11 mouse cellular contexts compared by ENCODE assay signal in genomic region chr13:100831123-100831522, GRCm38 (mm10). TPM values are rescaled to one million over a fixed set of nuclear protein-coding genes. Genes with fewer than 3 reads are reported as not detected.
DNase-seq lines count a peak whose midpoint lies in the region; ATAC-seq and TF ChIP-seq lines count a peak whose summit lies in the region.
"Had no signal": no experiment of that assay in that cellular context is flagged by ENCODE, and none has a peak within 500 bp of the region (broad histone marks: within the 10 kb centered on the region; RNA-seq: fewer than 3 reads in every experiment).

No protein-coding gene starts in this region.

- no peaks in the 10 kb centered on the region for H3K9me3 ChIP-seq in forebrain, embryonic 15.5 days
- H3K9me3 ChIP-seq in liver, embryonic 14.5 days (ENCODE audit: control insufficient read depth, low read length) = no peaks in the 10 kb centered on the region

- peaks cover 6% of the 10 kb centered on the region; the same call in 1 of the 2 replicates for H3K4me1 ChIP-seq in cerebellum, adult 2 months (ENCODE audit: control insufficient read depth, insufficient read depth, low read length)
- peaks cover 23% of the 10 kb centered on the region for H3K4me1 ChIP-seq in forebrain, embryonic 15.5 days
- peaks cover 10 to 14% of the 10 kb centered on the region in 2 experiments for H3K4me1 ChIP-seq in liver, embryonic 14.5 days (replicated peaks; ENCODE audit: control insufficient read depth in 2 of 2, insufficient read depth in 2 of 2, low read length in 1 of 2)
- no peaks in the 10 kb centered on the region; the same call in 1 of the 2 replicates for H3K4me1 ChIP-seq in thymus, adult 2 months (replicated peaks; ENCODE audit: control insufficient read depth, insufficient read depth, low read length)

- 76% methylated on average over 6 of the region's 6 CpGs for WGBS in cerebellum, adult 2 months
- 86% methylated on average over 6 of the region's 6 CpGs for WGBS in forebrain, embryonic 15.5 days
- 65% methylated on average over 6 of the region's 6 CpGs for WGBS in liver, embryonic 14.5 days (ENCODE audit: insufficient replicate concordance)
- 90% methylated on average over 6 of the region's 6 CpGs for whole genome bisulfite sequencing in thymus, adult 2 months

- H3K9ac ChIP-seq in forebrain, embryonic 15.5 days (replicated peaks) = no peak overlapping the region
- peak overlapping the region; percentile 98 for H3K9ac ChIP-seq in liver, embryonic 14.5 days (replicated peaks)

- H3K27me3 ChIP-seq in cerebellum, adult 2 months (ENCODE audit: control insufficient read depth, insufficient read depth, low read length) = no peaks in the 10 kb centered on the region
- no peaks in the 10 kb centered on the region for H3K27me3 ChIP-seq in forebrain, embryonic 15.5 days
- H3K27me3 ChIP-seq in liver, embryonic 14.5 days (ENCODE audit: control insufficient read depth, insufficient read depth, low read length) = no peaks in the 10 kb centered on the region
- H3K27me3 ChIP-seq in thymus, adult 2 months (ENCODE audit: control insufficient read depth, insufficient read depth, low read length) = no peaks in the 10 kb centered on the region

- TF ChIP-seq EP300 in liver, embryonic 14.5 days (IDR thresholded peaks at IDR 0.05; ENCODE audit: low read depth) = no peak

- H3K36me3 ChIP-seq in forebrain, embryonic 15.5 days = peaks cover 11% of the 10 kb centered on the region
- H3K36me3 ChIP-seq in liver, embryonic 14.5 days (replicated peaks; ENCODE audit: control insufficient read depth, insufficient read depth, low read depth) = peaks cover 9% of the 10 kb centered on the region
- peaks cover 17% of the 10 kb centered on the region for H3K36me3 ChIP-seq in thymus, adult 2 months (ENCODE audit: control insufficient read depth, insufficient read depth, low read length)

- H3K27ac ChIP-seq in cerebellum, adult 2 months (ENCODE audit: insufficient read depth, low read length) = no peak overlapping the region; the same call in 1 of the 2 replicates
- no peak overlapping the region for H3K27ac ChIP-seq in layer of hippocampus, adult 2 months
- no peak overlapping the region for H3K27ac ChIP-seq in forebrain, embryonic 15.5 days (replicated peaks)
- no peak overlapping the region for H3K27ac ChIP-seq in liver, embryonic 14.5 days
- H3K27ac ChIP-seq in thymus, adult 2 months (ENCODE audit: control insufficient read depth, insufficient read depth, low read length) = no peak overlapping the region

- no peak for TF ChIP-seq POLR2A in cerebellum, adult 2 months (IDR thresholded peaks at IDR 0.05; ENCODE audit: borderline replicate concordance, insufficient read depth, low read length)
- no peak for TF ChIP-seq POLR2A in thymus, adult 2 months (IDR thresholded peaks at IDR 0.05; ENCODE audit: control insufficient read depth, extremely low read depth, insufficient read depth, low read length, poor library complexity)

- TF ChIP-seq CTCF in cerebellum, adult 2 months (IDR thresholded peaks at IDR 0.05; ENCODE audit: borderline replicate concordance, insufficient read depth, low read depth, low read length) = no peak
- TF ChIP-seq CTCF in layer of hippocampus, adult 2 months (conservative IDR thresholded peaks at IDR 0.05) = no peak
- no peak for TF ChIP-seq CTCF in liver, embryonic 14.5 days (IDR thresholded peaks at IDR 0.05; ENCODE audit: low read depth)
- TF ChIP-seq CTCF in thymus, adult 2 months (IDR thresholded peaks at IDR 0.05; ENCODE audit: borderline replicate concordance, control insufficient read depth, extremely low read depth, insufficient read depth, low read length, poor library complexity) = no peak

- H3K4me2 ChIP-seq in forebrain, embryonic 15.5 days (replicated peaks) = 0 out of 2 replicates have a peak overlapping the region, but pooled peaks have one; percentile 89
- peak overlapping the region; percentile 88 for H3K4me2 ChIP-seq in liver, embryonic 14.5 days (ENCODE audit: low read depth)

- no peak for DNase-seq in cerebellum, adult 2 months
- DNase-seq in cerebellum, adult 8-10 months = no peak
- DNase-seq in layer of hippocampus, adult 2 months (ENCODE audit: low spot score in 2 of 2) = no peak
- DNase-seq in layer of hippocampus, postnatal 25 days (ENCODE audit: extremely low spot score in 1 of 2, low spot score in 1 of 2) = no peak
- no peak for DNase-seq in liver, embryonic 14.5 days (ENCODE audit: low read depth in 3 of 3, low spot score in 3 of 3)
- DNase-seq in thymus, adult 2 months = no peak
- no peak for DNase-seq in thymus, postnatal 10 days (ENCODE audit: low spot score in 2 of 2)
- DNase-seq: cerebellum, adult 11 months; lung, adult 18-20 months; thymus, postnatal 36 days had no signal

- no peak for ATAC-seq in forebrain, embryonic 15.5 days (replicated peaks)
- ATAC-seq in liver, embryonic 14.5 days (ENCODE audit: insufficient read depth) = no peak

- H3K4me3 ChIP-seq in cerebellum, adult 2 months (replicated peaks; ENCODE audit: insufficient read depth, low read depth, low read length) = peak overlapping the region; percentile 8
- H3K4me3 ChIP-seq in layer of hippocampus, adult 2 months = peak overlapping the region; percentile 84; the same call in 1 of the 2 replicates
- H3K4me3 ChIP-seq in forebrain, embryonic 15.5 days = no peak overlapping the region
- peak overlapping the region in 1 of 2 experiments; percentile 100; a peak in 2 of 4 replicates for H3K4me3 ChIP-seq in liver, embryonic 14.5 days (ENCODE audit: insufficient read depth in 1 of 2, low read depth in 2 of 2, low read length in 2 of 2)
- no peak overlapping the region for H3K4me3 ChIP-seq in thymus, adult 2 months (ENCODE audit: control insufficient read depth, insufficient read depth, low read length)

RNA-seq across cellular contexts. Expression of gene Slc30a5, which starts 2.1 kb away (rescaled TPM):
- polyA plus RNA-seq in cerebellum, adult 2 months (2012; rRNA removed) = 42.7 and 44.0 TPM in 2 replicates
- 10 to 100 TPM; 34.8 to 37.4 TPM for total RNA-seq in layer of hippocampus, adult 2 months (2021)
- total RNA-seq in layer of hippocampus, postnatal 25 days (2021) = 10 to 100 TPM; 37.9 to 40.5 TPM
- 36.3 and 36.6 TPM in 2 replicates for polyA plus RNA-seq in forebrain, embryonic 15.5 days (2015; fragmentation: Nextera tagmentation; extraction: Ambion mirVana)
- 15.6 and 20.6 TPM in 2 replicates for polyA plus RNA-seq in liver, embryonic 14.5 days (2012; rRNA removed)
- polyA plus RNA-seq in liver, embryonic 14.5 days (2014; fragmentation: Nextera tagmentation; extraction: Ambion mirVana) = 27.4 and 30.4 TPM in 2 replicates
- 31.4 and 33.4 TPM in 2 replicates for polyA plus RNA-seq in thymus, adult 2 months (2012; rRNA removed)

RNA-seq across cellular contexts. Expression of gene Ccnb1, which starts 44.8 kb away (rescaled TPM):
- 0.18 and 0.33 TPM in 2 replicates for polyA plus RNA-seq in cerebellum, adult 2 months (2012; rRNA removed)
- total RNA-seq in layer of hippocampus, adult 2 months (2021) = under 1 TPM; 0.29 to 0.90 TPM
- 1 to 10 TPM; 1.5 TPM for total RNA-seq in layer of hippocampus, postnatal 25 days (2021)
- polyA plus RNA-seq in forebrain, embryonic 15.5 days (2015; fragmentation: Nextera tagmentation; extraction: Ambion mirVana) = 128 and 144 TPM in 2 replicates
- polyA plus RNA-seq in liver, embryonic 14.5 days (2012; rRNA removed) = 100 and 123 TPM in 2 replicates
- 255 and 287 TPM in 2 replicates for polyA plus RNA-seq in liver, embryonic 14.5 days (2014; fragmentation: Nextera tagmentation; extraction: Ambion mirVana)
- 63.7 and 76.8 TPM in 2 replicates for polyA plus RNA-seq in thymus, adult 2 months (2012; rRNA removed)

RNA-seq across cellular contexts. Expression of gene Cenph, which starts 55.4 kb away (rescaled TPM):
- polyA plus RNA-seq in cerebellum, adult 2 months (2012; rRNA removed) = 0.41 and 0.63 TPM in 2 replicates
- total RNA-seq in layer of hippocampus, adult 2 months (2021) = under 1 TPM in 1 of 2 experiments, not detected in 1; 0.38 TPM
- total RNA-seq in layer of hippocampus, postnatal 25 days (2021) = 1 to 10 TPM in 1 of 2 experiments, under 1 TPM in 1; 0.42 to 1.1 TPM
- 16.2 and 16.3 TPM in 2 replicates for polyA plus RNA-seq in forebrain, embryonic 15.5 days (2015; fragmentation: Nextera tagmentation; extraction: Ambion mirVana)
- 13.9 and 26.6 TPM in 2 replicates for polyA plus RNA-seq in liver, embryonic 14.5 days (2012; rRNA removed)
- polyA plus RNA-seq in liver, embryonic 14.5 days (2014; fragmentation: Nextera tagmentation; extraction: Ambion mirVana) = 40.2 and 40.3 TPM in 2 replicates
- 4.0 and 5.6 TPM in 2 replicates for polyA plus RNA-seq in thymus, adult 2 months (2012; rRNA removed)

Comparison
In these comparisons a context has a peak if more than half of its experiments do, and no peak if none do; other contexts are left out.
1. H3K4me3 ChIP-seq: peak in cerebellum, adult 2 months (single experiment) and layer of hippocampus, adult 2 months (single experiment); none in forebrain, embryonic 15.5 days (single experiment) and thymus, adult 2 months (single experiment).
2. RNA of gene Ccnb1, which starts 44.8 kb away (polyA plus RNA-seq): 100 to 287 TPM in liver, embryonic 14.5 days, 128 to 144 TPM in forebrain, embryonic 15.5 days and 63.7 to 76.8 TPM in thymus, adult 2 months; 0.18 to 0.33 TPM in cerebellum, adult 2 months; every median in the first group is over 10 times any median in the second.